Mouse (Mus musculus): ENCODE data around the gene Psen2.
A peak's percentile ranks its signal among the peaks of the same experiment; 100 is the strongest.

- TF ChIP-seq POLR2A (IDR thresholded peaks at IDR 0.05; ENCODE audit: control insufficient read depth, extremely low read depth, insufficient read depth, low read length, poor library complexity) (no peak), CTCF (IDR thresholded peaks at IDR 0.05; ENCODE audit: borderline replicate concordance, control insufficient read depth, extremely low read depth, insufficient read depth, low read length, poor library complexity) (peak; percentile 53; the same call in 1 of the 2 replicates)
These were observed 5.2 kb upstream of the Psen2 start for GRCm38 (mm10) chr1:180268249-180269031.

All from thymus, adult 2 months (tissue).